Mouse (Mus musculus) myocyte (in vitro differentiated cells): ENCODE measurements around the gene Gsc2.

Source experiments
- E2F4 ChIP-seq: IDR thresholded peaks from one replicate; pipeline ENCODE4 v1.6.1; 2011; ENCODE audit warnings: mild to moderate bottlenecking, control low read depth, moderate library complexity; ENCODE audit not compliant: insufficient read depth
- MYOD1 ChIP-seq, 3 experiments: IDR thresholded peaks; one replicate each; pipeline ENCODE4 v1.6.1; 2011; ENCODE audit warnings: control low read depth in 2 of 3, low read depth in 2 of 3, mild to moderate bottlenecking in 2 of 3, moderate library complexity in 1 of 3; ENCODE audit not compliant: insufficient read length in 2 of 3, control insufficient read depth in 1 of 3
- POLR2A ChIP-seq: IDR thresholded peaks from one replicate; pipeline ENCODE4 v1.6.1; 2011; ENCODE audit warnings: low read depth, mild to moderate bottlenecking, control low read depth, moderate library complexity; ENCODE audit not compliant: insufficient read length
- REST ChIP-seq: IDR thresholded peaks from one replicate; pipeline ENCODE4 v1.6.1; 2011; ENCODE audit warnings: mild to moderate bottlenecking, control low read depth, moderate library complexity; ENCODE audit not compliant: insufficient read depth, insufficient read length
- TCF12 ChIP-seq: IDR thresholded peaks from one replicate; pipeline ENCODE4 v1.6.1; 2011; ENCODE audit warnings: mild to moderate bottlenecking, control low read depth; ENCODE audit not compliant: poor library complexity, insufficient read depth, severe bottlenecking
- USF1 ChIP-seq: IDR thresholded peaks from one replicate; pipeline ENCODE4 v1.6.1; 2011; ENCODE audit warnings: low read depth, mild to moderate bottlenecking, control low read depth, moderate library complexity

- TF ChIP-seq POLR2A = no peak
- TF ChIP-seq USF1 = no peak
- no peak for TF ChIP-seq E2F4
- TF ChIP-seq TCF12 = no peak
- TF ChIP-seq MYOD1 (IDR thresholded peaks at IDR 0.05; ENCODE audit: control insufficient read depth in 1 of 3, insufficient read length in 2 of 3, low read depth in 2 of 3) = no peak
- no peak for TF ChIP-seq REST
These were observed 28.6 kb upstream of the Gsc2 start for GRCm38 (mm10) chr16:17943466-17943865.
